Mouse (Mus musculus): ENCODE results near the gene Ate1.

The Ate1 gene

DNA sequence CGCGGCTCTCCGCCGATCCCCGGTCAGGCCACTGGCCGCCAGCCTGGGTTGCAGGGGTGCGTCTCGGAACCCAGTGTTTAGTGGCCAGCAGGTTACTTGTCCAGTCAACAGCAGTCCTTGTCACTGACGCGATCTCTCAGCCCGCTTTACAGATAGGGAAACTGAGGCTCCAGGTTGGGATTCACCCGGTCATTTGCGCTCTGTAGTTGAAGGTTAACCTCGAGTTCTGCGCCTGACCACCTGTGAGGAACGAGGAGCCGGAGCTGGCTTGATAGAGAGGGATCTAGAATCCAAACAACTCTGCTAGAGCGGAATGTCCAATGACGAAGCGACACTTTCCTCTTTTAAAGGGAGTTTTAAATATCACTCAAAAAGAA lies at the start of gene Ate1:
Ate1 (minus strand) TSS at position 321 of the 377 bp plus-strand sequence.
- CTCF ChIA-PET: interaction anchor here in 3 of 4 experiments (0.6 to 1.4 kb wide), 4 partner anchors 12 to 139 kb away, joined by 3 to 14 read pairs (median 4); no protein-coding TSS in a partner anchor
- POLR2A ChIA-PET: interaction anchor here (1.0 to 9.0 kb wide), 14 partner anchors 8 to 342 kb away, joined by 3 to 112 read pairs (median 6); no protein-coding TSS in a partner anchor

DNA sequence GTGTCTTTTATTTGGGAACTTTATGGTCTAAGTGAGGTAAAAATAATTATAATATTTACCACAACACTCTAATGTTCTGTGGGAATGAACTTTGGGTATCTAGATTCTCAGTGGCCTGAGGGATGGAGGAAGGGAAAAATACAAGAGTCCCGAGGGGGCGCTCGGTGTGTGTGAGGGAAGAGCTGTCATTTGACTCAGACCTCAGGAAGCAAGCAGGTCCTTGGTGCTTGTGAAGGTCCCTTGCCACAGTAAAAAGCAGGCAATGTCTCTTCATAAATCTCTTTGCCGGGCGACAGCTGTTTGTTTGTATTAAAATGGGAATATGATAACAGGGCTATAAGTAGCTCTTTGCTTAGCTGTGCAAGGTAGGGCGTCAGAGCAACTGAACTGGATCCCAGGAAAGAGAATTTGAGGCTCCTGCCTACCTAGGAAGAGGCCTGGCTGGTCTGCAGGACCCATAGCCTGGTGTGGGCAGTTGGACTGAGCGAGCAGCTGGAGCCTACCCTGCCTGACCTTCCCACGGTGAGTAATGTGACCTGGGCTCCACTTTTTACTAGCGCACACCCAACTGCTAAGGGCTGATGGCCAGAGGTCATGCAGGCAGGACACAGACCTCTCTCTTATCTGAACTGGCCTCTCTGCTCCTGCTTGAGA lies 48.7 kb upstream of the Ate1 start:
- CTCF ChIA-PET: interaction anchor here in 1 of 4 experiments (0.6 kb wide), 1 partner anchor 1899 kb away, joined by 3 read pairs; no protein-coding TSS in a partner anchor
- POLR2A ChIA-PET: interaction anchor here in 2 of 4 experiments (1.0 to 2.1 kb wide), 4 partner anchors 21 to 36 kb away, joined by 3 to 6 read pairs (median 4); no protein-coding TSS in a partner anchor

DNA sequence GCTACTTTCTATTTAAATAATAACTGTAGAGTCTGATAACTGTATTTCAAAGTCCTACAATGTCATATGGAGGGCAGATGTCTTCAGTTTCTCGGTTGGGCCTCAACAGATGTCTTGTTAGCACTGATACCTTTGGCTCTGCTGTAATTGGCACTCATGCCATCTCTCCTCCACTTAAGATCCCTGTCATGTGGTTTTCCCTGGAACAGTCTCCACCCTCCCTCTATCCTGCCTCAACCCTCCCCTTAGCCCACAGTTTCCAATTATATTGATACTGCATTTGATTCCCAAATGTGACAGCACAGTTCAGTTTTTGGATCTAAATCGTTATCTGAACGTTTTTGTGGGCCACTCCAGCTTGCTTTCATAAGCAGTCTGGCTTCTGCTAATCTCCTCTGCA lies 44.4 kb upstream of the Ate1 start:
- ChIA-PET POLR2A (interaction anchor here in 3 of 4 experiments (1.1 to 2.0 kb wide), 4 partner anchors 12 to 18 kb away, joined by 3 to 8 read pairs (median 4); partner anchors contain the start of gene Tacc2 (in 1 of the 3)), CTCF (interaction anchor here in 1 of 4 experiments (1.9 kb wide), 1 partner anchor 41 kb away, joined by 4 read pairs; no protein-coding TSS in a partner anchor)

DNA sequence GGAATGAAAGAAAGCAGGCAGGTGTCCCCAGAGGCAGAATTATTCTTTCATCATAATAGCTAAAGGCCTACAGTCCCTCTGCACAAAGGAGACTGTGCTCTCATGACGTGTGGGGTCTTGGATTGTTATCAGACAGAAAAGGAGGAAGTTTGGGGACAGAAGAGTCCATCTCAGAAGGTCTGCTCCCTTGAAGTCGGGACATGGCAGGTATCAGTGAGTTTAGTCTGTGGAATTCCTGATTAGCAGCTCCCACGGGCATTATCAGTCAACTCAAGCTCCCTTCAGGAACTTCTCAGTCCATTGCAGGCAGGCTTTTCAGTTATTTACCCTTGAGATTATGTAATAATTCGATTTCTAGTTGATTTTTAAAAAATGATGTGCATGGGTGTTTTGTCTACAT lies 43.7 kb upstream of the Ate1 start:
- POLR2A ChIA-PET: interaction anchor here in 3 of 4 experiments (0.6 to 1.3 kb wide), 6 partner anchors 11 to 81 kb away, joined by 3 to 4 read pairs (median 4); partner anchors contain the start of gene Tacc2 (in 1 of the 3)
- CTCF ChIA-PET: interaction anchor here in 1 of 4 experiments (1.9 kb wide), 1 partner anchor 41 kb away, joined by 4 read pairs; no protein-coding TSS in a partner anchor

DNA sequence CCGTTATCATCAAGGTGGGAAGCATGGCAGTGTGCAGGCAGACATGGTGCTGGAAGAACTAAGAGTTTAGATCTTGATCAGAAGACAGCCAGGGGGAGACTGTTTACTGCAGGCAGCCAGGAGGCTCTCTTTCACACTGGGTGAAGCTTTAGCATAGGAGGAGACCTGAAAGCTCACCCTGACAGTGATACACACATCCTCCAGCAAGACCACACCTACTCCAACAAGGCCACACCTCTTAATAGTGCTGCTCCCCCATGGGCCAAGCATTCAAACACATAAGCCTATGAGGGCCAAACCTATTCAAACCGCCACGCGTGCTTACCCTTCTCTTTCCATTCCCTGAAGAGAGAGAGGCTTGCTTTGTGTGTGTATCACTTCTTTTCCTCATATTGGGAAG lies 43.1 kb upstream of the Ate1 start:
- ChIA-PET CTCF (interaction anchor here in 1 of 4 experiments (1.9 kb wide), 1 partner anchor 42 kb away, joined by 4 read pairs; no protein-coding TSS in a partner anchor), POLR2A (interaction anchor here in 3 of 4 experiments (0.6 to 1.3 kb wide), 6 partner anchors 11 to 82 kb away, joined by 3 to 4 read pairs (median 4); partner anchors contain the start of gene Tacc2 (in 1 of the 3))

DNA sequence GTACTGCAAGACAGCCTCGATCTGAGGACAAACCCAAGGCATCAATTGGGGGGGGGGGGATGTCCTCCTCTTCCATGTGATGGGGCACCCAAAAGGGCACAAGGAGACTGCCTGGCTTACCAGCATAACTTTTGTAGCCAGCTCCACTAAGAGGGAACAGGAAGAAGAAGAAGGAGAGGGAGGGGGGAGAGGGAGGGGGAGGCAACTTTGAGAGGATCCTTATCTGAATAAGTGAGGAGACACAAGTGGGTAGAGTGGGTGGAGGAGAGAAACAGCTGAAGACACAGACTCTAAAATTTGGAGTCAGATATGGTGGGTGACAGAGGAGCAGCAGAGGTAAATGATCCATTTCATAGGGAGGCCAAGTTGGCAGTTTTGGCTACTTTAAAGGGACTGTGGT lies 40.8 kb upstream of the Ate1 start:
- CTCF ChIA-PET: interaction anchor here in 1 of 4 experiments (0.6 kb wide), 2 partner anchors 27 to 46 kb away, joined by 4 to 5 read pairs; no protein-coding TSS in a partner anchor
- POLR2A ChIA-PET: interaction anchor here in 1 of 4 experiments (0.5 kb wide), 1 partner anchor 152 kb away, joined by 3 read pairs; no protein-coding TSS in a partner anchor

DNA sequence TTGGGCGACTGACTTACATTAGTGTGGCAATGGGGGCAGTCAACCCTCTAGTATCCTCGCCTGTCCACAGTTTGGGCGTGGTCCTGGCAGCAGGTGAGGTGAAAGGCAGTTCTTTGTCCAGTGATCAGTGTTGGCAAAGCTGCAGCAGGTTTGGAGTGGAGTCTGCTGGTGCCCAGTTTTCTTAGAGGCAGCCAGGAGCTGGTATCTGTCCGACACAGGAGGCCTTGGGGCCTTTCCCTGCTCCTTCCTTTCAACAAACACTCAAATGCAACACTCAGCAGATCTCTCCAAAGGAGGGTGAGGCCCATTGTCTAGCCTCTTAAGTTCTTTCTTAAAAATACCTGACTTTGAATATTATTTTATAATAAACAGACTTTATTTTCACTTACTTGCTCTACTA lies 38.4 kb upstream of the Ate1 start:
- CTCF ChIA-PET: interaction anchor here in 2 of 4 experiments (0.5 kb wide), 2 partner anchors 25 to 80 kb away, joined by 3 read pairs; no protein-coding TSS in a partner anchor
- POLR2A ChIA-PET: interaction anchor here in 2 of 4 experiments (0.6 to 0.9 kb wide), 2 partner anchors 12 to 352 kb away, joined by 3 read pairs; no protein-coding TSS in a partner anchor

DNA sequence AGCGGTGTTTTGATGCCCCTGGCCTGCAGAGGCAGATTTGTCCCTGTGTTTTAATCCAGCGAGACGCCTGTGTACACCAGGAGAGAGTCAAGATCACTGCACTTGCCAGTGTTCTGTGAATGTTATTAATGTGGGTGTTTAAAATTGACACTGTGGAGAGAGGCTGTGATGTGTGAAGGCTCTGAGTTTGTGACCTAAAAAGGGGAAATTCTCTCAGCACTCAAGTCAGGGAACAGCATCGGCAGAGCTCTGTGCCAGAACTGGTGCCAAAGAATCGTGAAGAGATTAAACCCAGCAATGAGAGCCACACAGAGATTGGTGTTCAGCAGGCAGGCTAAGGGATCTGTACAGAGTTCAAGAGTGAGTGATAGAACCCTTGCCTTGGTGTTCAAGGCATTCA lies 35.4 kb upstream of the Ate1 start:
- ChIA-PET CTCF (interaction anchor here in 2 of 4 experiments (0.6 to 1.2 kb wide), 2 partner anchors 8 to 52 kb away, joined by 3 to 5 read pairs; no protein-coding TSS in a partner anchor), POLR2A (interaction anchor here in 1 of 4 experiments (1.0 to 1.4 kb wide), 3 partner anchors 11 to 18 kb away, joined by 3 to 5 read pairs (median 3); no protein-coding TSS in a partner anchor)

DNA sequence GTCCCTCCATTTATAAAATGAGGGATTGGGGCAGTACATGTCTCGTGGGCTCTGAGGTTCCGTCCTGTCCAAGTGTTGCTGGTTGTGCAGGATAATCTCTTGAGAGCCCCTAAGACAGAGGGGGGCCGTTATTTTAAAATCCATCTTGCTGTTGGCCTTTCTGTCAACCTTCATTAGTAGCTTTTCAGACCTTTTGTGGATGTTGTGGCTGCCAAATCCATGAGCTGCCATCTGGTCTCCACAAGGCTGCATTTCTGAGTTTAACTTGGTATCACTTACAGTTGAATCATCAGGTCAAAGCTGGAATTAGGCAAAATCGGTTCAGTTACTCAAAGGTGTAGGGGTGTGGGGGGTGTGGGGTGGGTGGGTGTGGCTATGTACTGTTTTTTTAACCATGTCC lies 33.2 kb upstream of the Ate1 start:
- POLR2A ChIA-PET: interaction anchor here in 2 of 4 experiments (0.6 to 2.0 kb wide), 4 partner anchors 37 to 256 kb away, joined by 3 to 9 read pairs (median 6); no protein-coding TSS in a partner anchor
- CTCF ChIA-PET: interaction anchor here in 1 of 4 experiments (1.0 kb wide), 1 partner anchor 20 kb away, joined by 7 read pairs; no protein-coding TSS in a partner anchor

DNA sequence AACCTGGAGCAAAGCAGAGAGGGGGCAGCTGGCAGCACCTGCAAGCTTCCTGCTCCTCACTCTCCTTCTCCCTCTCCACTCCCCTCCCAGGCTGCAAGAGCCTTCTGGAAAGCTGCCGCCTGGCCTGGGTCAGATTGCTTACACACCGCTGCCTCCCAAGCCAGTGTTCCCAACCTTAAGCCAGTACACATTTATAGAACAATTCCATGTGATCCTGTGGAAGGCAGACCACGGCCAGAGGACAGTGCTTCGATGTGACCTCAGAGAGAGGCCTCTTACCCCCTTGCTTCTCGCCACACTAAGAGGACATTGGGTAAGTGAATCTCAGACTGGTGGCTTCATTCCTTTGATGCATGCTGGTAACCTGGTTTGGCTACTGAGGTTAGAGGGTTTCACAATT lies 32.6 kb upstream of the Ate1 start:
- ChIA-PET CTCF (interaction anchor here in 2 of 4 experiments (1.1 to 1.2 kb wide), 2 partner anchors 19 to 20 kb away, joined by 3 read pairs; no protein-coding TSS in a partner anchor), POLR2A (interaction anchor here in 3 of 4 experiments (0.6 to 2.0 kb wide), 16 partner anchors 10 to 256 kb away, joined by 3 to 9 read pairs (median 4); partner anchors contain the start of gene Nsmce4a (in 1 of the 3))

DNA sequence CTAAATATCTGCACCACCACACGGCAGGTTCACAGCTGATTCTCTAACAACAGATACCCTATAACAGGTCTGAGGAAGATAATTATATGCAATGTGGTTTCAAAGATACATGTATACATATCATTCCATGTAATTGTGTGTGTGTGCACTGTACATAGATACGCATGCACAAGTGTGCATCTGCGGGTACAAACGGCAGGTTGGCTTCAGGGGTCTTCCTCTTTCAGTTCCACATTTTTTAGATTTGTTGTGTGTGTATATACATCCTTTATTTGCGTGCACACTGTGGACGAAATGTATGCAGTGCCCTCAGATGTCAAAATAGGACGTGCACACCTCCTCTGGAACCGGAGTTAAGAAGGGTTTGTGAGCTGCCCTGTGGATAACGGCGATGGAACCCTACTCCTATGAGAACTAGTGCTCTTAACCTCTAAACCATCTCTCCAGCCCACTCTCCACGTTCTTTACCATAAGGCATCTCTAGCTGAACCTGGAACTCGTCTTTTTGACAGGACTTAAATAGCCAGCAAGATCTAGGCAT lies 27.5 kb upstream of the Ate1 start:
- ChIA-PET CTCF (interaction anchor here in 3 of 4 experiments (0.6 to 1.9 kb wide), 7 partner anchors 8 to 1974 kb away, joined by 3 to 11 read pairs (median 7); no protein-coding TSS in a partner anchor), POLR2A (interaction anchor here in 3 of 4 experiments (0.5 to 11.2 kb wide), 34 partner anchors 10 to 207 kb away, joined by 3 to 329 read pairs (median 5); partner anchors contain the start of gene Nsmce4a (in 2 of the 3))

DNA sequence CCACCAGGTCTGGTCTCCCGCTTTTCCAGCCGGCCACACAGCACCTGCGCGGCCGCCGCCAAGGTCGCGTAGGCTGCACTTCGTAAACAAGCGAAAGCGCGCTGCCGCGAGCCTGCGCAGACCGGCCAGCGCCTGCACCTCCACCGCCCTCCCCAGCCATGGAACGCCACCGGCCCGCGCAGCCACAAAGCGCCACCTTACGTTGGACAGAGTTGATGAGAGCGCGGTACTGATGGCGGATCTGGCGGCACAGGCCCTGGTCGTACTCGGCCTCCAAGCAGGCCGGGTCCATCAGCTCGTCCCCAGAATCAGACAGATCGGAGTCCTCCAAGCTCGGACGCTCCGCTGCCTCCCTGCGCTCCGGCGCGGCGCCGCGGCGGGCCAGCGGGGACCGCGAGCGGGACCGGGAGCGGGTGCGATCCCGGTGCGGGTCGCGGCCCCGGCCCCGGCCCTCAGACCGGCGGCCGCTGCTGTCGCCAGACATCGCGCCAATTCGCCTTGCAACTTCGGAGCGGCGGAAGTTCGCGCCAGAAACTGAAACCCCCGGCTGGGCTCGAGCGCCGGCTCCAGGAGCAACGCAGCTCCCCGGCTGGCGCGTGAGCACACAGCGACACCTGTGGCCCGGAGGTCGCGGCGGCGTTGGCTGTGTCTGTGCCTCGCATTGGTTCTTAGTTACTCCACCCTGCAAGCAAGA lies 26.8 kb upstream of the Ate1 start:
- ChIA-PET CTCF (interaction anchor here (0.5 to 1.9 kb wide), 19 partner anchors 9 to 1973 kb away, joined by 3 to 20 read pairs (median 4); no protein-coding TSS in a partner anchor), POLR2A (interaction anchor here (0.6 to 11.2 kb wide), 63 partner anchors 9 to 1440 kb away, joined by 3 to 329 read pairs (median 4); partner anchors contain the start of genes Ate1 (in 3 of the 4) and Nsmce4a (in 2 of the 4))

DNA sequence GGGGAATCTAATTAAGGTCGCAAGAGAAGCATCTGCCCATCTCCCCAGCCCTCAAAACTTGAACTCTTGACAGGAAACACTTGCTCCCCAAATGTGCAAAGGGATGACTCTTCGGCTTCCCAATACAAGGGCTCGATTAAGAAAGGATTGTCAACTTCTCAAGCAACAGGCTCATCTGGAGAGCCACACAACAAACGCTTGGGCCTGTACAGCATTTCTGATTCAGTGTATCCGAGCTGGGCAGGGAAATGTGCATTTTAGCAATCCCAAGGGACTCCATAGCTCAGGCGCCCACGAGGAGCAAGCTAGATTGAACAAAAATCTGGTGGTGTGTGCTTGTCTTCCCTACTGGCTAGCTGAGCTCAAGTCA lies 26.2 kb upstream of the Ate1 start:
- ChIA-PET POLR2A (interaction anchor here (0.6 to 11.2 kb wide), 52 partner anchors 8 to 1440 kb away, joined by 3 to 329 read pairs (median 5); partner anchors contain the start of genes Ate1 (in 3 of the 4) and Nsmce4a (in 2 of the 4)), CTCF (interaction anchor here (0.5 to 1.9 kb wide), 13 partner anchors 10 to 228 kb away, joined by 3 to 20 read pairs (median 5); no protein-coding TSS in a partner anchor)

DNA sequence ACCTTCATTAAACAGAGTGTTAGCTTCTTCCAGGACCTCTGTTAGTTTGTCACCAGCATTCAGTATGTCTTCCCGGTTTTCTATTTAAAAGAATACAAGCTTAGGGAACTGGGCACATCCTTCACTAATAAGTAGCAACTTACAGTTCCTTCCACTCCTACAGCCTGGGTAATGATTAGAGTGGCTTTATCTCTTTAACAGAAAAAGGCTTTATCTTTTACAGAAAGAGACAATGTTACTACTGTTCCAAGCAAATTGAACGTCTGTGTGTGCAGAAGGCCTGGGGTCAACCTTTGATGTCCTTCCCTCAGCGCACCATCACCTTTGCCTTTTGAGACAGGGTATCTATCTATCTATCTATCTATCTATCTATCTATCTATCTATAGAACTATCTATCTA lies 25.7 kb upstream of the Ate1 start:
- POLR2A ChIA-PET: interaction anchor here (0.6 to 11.2 kb wide), 49 partner anchors 9 to 403 kb away, joined by 3 to 329 read pairs (median 5); partner anchors contain the start of genes Ate1 (in 2 of the 4) and Nsmce4a (in 2 of the 4)
- CTCF ChIA-PET: interaction anchor here (0.7 to 1.9 kb wide), 10 partner anchors 10 to 229 kb away, joined by 3 to 20 read pairs (median 6); no protein-coding TSS in a partner anchor

DNA sequence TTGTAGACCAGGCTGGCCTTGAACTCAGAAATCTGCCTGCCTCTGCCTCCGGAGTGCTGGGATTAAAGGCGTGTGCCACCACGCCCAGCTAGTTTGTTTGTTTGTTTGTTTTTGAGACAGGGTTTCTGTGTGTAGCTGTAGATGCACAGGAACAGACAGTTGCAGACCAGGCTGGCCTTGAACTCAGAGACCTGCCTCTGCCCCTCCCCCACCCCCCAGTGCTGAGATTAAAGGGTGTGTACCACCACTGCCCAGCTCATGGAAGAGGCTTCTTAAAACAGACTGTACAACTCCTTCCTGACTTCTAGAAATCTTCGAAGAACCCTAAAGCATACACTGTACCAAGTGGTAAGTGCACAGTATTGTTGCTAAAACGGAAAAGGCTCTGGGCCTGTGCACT lies 25.2 kb upstream of the Ate1 start:
- POLR2A ChIA-PET: interaction anchor here (0.7 to 11.2 kb wide), 34 partner anchors 9 to 343 kb away, joined by 3 to 329 read pairs (median 6); partner anchors contain the start of genes Nsmce4a (in 2 of the 4) and Ate1 (in 1 of the 4)
- CTCF ChIA-PET: interaction anchor here in 2 of 4 experiments (1.3 to 1.9 kb wide), 3 partner anchors 9 to 13 kb away, joined by 3 to 9 read pairs (median 8); no protein-coding TSS in a partner anchor

DNA sequence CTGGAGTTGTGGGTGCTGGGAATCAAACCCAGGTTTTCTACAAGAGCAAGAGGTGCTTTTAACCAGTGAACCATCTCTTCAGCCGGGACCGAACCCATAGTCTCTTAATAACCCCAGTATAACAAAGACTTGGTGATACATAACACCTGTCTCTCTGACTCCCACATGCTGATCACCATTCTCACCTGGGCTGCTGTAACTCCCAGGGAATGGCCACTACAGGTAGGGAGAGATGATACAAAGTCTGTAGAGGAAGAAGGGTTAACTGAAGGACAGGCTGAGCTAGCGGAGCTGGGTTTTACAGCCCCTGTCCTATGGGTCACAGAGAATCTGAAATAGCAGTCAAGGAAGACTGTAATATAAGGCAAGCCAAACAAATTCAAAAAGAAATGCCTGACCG lies 23.0 kb upstream of the Ate1 start:
- POLR2A ChIA-PET: interaction anchor here in 3 of 4 experiments (0.7 to 11.2 kb wide), 10 partner anchors 9 to 148 kb away, joined by 3 to 329 read pairs (median 4); no protein-coding TSS in a partner anchor
- CTCF ChIA-PET: interaction anchor here in 2 of 4 experiments (0.7 to 1.3 kb wide), 3 partner anchors 9 to 13 kb away, joined by 3 to 6 read pairs (median 3); no protein-coding TSS in a partner anchor

DNA sequence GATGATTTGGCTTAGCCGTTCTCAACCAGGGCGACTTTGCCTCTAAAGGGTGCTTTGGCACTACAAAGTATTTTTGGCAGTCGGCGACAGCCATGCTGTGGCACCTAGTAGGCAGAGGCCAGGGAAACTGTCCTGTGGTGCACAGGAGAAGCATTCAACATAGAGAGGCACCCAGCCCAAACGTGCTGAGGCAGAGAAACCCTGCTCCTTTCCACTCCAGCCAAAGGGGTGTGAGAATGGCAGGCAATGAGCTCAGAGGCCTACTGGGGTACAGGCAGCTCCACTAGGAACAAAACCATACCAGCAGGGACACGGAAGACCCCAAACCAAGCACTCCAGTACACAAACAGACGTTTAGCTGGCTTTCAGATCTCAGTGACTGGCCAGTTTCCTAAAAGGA lies 20.0 kb upstream of the Ate1 start:
- ChIA-PET POLR2A (interaction anchor here in 3 of 4 experiments (0.5 to 11.2 kb wide), 13 partner anchors 7 to 857 kb away, joined by 3 to 329 read pairs (median 3); partner anchors contain the start of gene Ate1 (in 1 of the 3)), CTCF (interaction anchor here in 1 of 4 experiments (0.7 to 1.6 kb wide), 3 partner anchors 9 to 65 kb away, joined by 3 to 9 read pairs (median 3); no protein-coding TSS in a partner anchor)
